Mouse (Mus musculus) spleen, postnatal 14 days (tissue): ENCODE data around the gene Pdia4.
"Not testable (repeated sequence)": the region's sequence is repeated elsewhere in the genome, so short reads cannot be mapped to it uniquely, and the experiment has no call there.

Experiments used
- DNase-seq, 2 experiments: peaks; one replicate each; pipeline ENCODE4 v3.0.0; 2021 to 2022; ENCODE audit warnings: low spot score in 2 of 2

The Pdia4 gene

DNA sequence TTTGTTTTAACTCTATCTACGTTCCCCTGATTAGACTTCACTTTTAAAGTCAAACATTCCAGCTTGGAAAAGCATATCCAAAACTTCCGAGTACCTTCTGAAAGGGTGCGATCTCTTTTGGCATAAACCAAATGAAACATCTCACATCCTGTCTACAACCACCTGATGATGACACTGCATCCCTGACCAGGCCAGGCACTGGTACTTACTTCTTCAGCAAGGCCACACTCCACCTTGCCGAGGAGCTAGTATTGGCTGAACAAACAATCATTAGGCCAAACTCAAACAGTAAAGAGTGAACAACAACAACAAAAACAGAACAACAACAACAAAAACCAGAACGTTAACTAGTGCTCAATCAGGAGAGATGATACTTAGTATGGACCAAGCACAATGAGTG, 1.9 kb downstream of the Pdia4 start:
- no peak for DNase-seq

DNA sequence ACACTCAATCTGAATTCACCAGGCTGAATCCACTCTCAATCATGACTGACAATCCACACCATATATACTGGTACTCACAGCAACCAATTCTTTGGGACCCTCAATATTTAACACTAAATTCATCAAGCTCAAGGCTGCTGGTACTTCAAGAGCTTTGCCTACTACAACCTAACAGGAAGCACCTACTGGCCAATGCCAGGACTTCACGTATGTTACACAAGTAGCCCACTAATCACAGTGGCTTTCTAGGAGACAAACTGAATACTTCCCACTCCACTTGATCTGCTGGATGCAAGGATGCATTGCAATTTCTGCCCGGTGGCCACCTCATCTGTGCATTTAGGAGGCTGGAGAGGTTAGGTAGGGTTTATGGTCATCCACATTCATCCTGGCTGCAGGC, 3.0 kb downstream of the Pdia4 start:
- no peak for DNase-seq

GRCm38 (mm10) chr6:47809053-47809452, 4.2 kb downstream of the Pdia4 start:
- DNase-seq = no peak

DNA sequence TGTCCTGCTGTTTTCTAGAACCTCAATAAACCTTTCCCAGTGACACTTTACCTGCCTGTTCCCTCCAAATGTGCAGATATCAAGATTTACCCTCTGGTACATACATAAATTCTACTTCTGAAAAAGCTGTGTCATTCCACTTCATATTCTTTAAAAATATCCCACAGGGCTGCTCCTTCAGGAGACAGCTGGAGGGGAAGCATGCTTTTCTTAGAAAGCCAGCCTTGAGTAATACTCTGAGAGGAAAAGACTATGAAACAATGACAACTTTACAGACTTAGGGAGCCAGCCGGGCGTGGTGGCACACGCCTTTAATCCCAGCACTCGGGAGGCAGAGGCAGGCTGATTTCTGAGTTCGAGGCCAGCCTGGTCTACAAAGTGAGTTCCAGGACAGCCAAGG, 4.7 kb downstream of the Pdia4 start:
- no peak for DNase-seq

- DNase-seq = no peak
Observed at GRCm38 (mm10) chr6:47807419-47807818, 5.8 kb downstream of the Pdia4 start.

DNA sequence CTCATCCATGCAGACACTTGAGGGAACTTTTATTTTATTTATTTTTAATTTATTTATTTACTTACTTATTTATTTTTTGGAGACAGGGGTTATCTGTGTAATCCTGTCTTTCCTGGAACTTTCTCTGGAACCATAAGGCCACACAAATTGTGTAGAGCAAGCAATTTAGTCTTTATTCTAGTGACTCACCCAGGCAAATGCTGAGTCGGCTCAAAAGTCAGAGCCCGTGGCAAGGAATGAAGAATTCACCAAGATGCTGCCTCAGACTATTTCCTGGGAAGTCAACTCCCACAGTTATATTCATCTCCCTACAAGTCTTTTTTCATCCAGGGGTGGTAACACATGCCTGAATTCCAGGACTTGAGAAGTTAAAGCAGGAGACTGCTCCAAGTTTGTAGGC, 7.7 kb downstream of the Pdia4 start:
- no peak for DNase-seq

DNA sequence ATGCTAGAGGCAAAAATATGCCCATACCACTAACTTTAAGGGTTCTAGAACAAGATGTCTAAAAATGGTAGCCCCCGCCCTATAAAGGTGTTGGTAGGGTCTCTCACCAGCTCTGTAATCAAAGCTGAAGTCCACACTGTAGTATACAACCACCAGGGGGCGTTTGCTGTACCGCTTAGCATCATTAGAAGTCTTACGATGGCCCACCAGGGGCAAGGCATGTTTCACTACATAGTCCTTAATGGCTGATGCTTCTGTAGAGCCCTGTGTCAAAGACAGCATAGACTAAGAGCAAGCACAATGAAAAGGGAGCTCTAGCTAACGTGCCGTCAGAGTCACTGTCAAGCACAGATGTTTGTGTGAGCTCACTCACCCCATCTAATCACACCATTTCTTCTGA, 14.2 kb downstream of the Pdia4 start:
- DNase-seq = peak in 1 of 2 experiments; percentile 57

DNA sequence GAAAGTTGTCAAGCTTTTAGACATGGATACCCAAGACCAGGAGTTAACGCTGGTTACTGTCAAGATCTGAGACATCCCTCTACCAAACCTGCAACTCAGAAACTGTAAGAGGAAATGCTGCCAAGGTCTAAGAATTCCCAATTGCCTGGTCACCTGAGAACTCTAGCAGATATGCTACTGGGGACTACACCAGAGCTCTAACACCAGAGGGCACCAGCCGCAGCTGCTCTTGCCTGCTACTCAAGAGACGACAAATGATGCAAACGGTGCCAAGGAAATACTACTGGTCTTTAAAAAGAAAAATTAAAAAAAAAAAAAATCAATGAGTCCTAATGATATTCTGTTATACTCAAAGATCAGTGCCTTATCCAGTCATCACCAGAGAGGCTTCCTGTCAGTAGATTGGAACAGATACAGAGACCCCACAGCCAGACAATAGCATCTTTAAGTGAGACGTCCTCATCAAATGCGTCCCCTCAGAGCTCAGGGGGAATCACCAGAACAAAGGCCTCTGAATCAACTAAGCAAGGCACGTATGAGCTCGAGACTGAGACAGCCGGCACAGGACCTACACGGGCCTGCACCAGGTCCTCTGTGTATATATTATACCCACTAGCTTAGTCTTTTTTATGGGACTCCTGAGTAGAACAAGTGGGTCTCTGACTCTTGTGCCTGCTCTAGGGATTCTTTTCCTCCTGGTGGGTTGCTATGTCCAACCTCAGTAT, 19.0 kb downstream of the Pdia4 start:
- DNase-seq = no peak

DNA sequence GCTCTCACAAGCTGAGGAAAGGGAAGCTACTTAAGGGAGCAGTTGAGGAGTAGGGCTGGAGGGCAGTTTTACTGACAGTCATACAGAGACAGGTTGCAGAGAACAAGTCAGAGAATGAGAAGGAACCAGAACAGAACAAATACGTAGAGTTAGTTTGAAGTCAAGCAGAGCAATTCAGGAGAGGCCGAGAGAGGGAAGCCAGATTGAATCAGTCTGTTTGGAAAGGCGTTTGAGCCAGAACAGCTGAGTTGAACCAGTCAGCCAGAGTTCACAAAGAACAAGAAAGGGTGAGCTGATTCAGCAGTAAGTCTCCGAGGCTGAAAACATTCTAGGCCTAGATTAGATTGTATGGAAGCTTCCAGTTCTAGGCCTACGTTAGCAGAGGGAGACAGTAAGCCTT, 19.9 kb downstream of the Pdia4 start:
- DNase-seq = no peak

DNA sequence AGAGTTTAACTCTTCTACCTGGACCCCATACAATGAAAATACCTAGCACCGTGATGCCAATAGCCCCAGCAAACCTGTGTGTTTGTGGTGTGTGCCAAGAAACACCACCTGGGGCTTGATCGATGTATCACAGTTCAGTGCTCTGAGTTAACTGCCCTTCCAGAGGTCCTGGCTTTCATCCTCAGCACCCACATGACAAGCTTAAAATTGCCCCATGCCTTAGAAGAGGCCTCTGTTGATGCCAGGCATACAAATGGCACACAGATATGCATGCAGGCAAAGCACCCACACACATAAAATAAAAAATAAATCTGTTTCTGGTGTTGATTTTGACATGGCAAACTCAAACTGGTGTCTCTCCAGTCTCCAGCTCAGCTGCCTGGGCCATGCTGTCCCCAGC, 20.7 kb downstream of the Pdia4 start:
- no peak for DNase-seq

DNA sequence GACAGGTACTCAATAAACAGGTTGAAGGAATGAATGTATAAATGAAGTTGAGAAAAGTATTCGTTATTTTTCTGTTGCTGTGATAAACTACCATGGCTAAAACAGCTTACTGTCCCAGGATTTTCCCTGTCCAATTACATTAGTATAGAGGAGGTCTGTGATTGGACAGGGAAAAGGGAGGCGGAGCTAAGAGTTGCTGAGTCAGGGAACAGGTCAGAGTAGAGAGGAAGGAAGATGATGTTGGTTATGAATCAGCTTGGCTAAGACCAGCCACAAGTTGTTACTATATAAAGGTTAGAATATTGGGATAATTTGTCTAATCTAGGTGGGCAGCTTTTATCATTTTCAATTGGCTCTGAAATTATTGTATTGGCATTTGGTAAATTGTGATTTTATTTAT, 22.5 kb downstream of the Pdia4 start:
- no peak for DNase-seq

DNA sequence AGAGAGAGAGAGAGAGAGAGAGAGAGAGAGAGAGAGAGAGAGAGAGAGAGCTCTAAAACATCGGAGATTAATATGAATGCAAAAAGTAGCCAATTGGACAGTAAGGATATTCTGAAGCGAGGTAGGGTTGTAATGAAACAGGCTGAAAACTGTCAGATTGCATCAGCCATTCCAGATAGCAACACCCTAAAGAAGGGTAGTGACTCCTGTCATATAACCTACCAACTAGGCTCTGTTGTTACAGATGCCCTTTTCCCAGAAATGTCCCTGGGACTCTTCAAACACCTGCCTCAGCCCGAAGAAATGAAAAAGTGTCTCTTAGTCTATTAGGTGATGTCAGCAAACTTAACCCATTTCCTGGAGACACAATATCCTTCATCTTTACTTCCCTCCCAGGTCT, 24.4 kb downstream of the Pdia4 start:
- no peak for DNase-seq

DNA sequence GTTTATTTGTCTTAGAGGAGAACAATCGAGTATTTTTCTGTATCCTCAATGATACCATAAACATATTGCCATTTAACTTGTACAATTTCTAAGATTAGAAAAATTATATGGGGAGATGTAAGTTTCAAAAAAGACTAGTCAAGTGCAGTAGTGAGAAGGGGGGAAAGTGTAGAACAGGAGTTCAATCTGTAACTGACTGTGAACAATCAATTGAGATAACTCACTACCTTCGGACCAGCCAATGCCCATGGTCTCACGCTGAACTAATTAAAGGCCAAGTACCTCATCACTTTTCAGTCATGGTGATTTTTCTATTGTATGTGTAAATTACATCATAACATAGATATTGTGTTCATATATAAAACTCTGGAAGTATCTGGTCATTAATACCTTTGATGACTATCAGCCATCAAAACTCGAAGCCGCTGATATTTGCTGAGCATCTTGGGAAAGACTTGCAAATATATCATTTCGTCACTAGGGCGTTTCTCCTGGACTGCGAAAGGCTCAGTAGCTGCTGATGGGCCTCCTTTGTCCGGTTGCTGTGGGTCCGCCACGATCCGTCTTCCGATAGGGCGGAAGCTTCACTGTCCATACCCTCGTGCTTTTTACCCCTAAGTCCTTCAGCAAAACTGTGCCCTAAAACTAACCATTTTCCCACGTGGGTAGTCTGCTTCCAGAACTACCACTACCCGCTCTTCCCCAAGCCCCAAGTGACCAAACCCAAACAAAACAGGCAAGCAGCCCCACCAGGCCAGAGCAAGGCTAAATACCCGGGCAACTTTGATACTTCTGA, 25.1 kb downstream of the Pdia4 start:
- DNase-seq = peak; percentile 45 to 54

GRCm38 (mm10) chr6:47784707-47785412, 28.4 kb downstream of the Pdia4 start:
- DNase-seq = no peak

GRCm38 (mm10) chr6:47781091-47781968, 31.9 kb downstream of the Pdia4 start:
- peak in 1 of 2 experiments; percentile 2 for DNase-seq

GRCm38 (mm10) chr6:47780576-47781013, 32.6 kb downstream of the Pdia4 start:
- DNase-seq = no peak

- DNase-seq = not testable (repeated sequence)
Observed at GRCm38 (mm10) chr6:47771760-47772159, 41.5 kb downstream of the Pdia4 start.

DNA sequence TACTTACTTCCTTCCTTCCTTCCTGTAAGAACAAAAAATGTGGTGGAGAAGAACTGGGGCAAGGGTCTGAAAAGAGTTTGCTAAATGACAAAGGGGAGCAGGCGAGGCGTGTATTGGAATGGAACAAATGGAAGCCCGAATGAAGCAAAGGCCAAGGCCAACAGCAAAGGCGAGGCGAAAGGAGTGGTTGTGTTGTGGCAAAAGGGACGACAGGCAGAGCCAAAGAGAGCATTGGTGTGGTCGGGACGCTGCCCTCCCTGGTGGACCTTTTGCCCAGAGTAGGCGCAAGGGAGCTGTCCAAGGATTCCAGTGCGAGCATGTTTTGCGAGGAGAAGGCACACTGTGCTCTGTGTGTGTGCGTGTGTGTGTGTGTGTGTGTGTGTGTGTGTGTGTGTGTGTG, 42.1 kb downstream of the Pdia4 start:
- not testable (repeated sequence) for DNase-seq

DNA sequence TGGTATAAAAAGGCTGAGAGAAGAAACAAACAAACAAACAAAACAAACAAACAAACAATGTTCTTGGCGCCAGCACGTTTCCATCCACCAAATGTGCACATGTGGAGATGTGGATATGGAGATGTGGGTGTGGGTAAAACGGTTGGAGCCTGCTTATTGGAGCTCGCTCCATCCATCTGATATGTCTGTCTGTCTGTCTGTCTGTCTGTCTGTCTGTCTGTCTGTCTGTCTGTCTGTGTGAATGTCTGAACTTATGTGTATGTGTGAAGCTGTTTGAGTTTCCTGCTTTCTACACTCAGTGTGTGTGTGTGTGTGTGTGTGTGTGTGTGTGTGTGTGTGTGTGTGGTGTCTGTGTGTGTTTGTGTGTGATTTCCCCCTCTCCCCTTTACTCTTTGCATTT, 43.4 kb downstream of the Pdia4 start:
- not testable (repeated sequence) for DNase-seq

- DNase-seq = not testable (repeated sequence)
Observed at GRCm38 (mm10) chr6:47768520-47768919, 44.7 kb downstream of the Pdia4 start.

GRCm38 (mm10) chr6:47767355-47767754, 45.9 kb downstream of the Pdia4 start:
- not testable (repeated sequence) for DNase-seq
